Mouse (Mus musculus) brain, embryonic 14.5 days (tissue): ENCODE data around the gene Zkscan5.

Experiments
- CTCF ChIP-seq: fragments of 200-500 bp; IDR thresholded peaks from 2 replicates; pipeline ENCODE4 v1.5.1; 2012; ENCODE audit warnings: inconsistent platforms, mild to moderate bottlenecking, moderate library complexity, borderline replicate concordance; ENCODE audit not compliant: insufficient read depth, insufficient read length; ENCODE audit errors: extremely low read depth
- POLR2A ChIP-seq: fragments of 200-500 bp; IDR thresholded peaks from 2 replicates; pipeline ENCODE4 v1.6.1; 2012; ENCODE audit warnings: mild to moderate bottlenecking, inconsistent platforms, borderline replicate concordance; ENCODE audit not compliant: poor library complexity, insufficient read depth, insufficient read length, severe bottlenecking; ENCODE audit errors: extremely low read depth

- TF ChIP-seq CTCF (no peak), POLR2A (no peak)
Measured at GRCm38 (mm10) chr5:145231893-145232411, 27.6 kb downstream of the Zkscan5 start.
